ENCODE assay signal across 7 mouse cellular contexts in the genomic region with DNA sequence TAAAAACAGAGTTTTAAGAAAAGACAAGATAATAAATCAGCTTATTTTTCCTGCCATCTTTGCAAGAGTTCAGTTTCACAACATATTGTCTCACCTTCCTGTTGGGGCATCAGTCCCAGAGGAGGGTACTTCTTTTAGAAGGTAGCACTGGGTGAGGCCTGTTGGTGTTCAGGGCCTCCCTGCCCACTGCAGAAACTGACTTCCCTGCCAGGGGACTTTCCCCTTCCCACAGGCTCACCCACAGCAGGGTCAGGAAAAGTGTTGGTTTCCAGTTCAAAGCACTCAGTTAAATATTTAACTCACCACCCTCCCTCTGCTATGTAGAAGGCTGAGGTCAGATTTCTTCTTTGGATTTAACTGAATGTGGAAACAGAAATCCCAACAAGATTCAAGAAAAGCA. TPM values are rescaled to one million over a fixed set of nuclear protein-coding genes. Genes with fewer than 3 reads are reported as not detected.
A peak's percentile ranks its signal among the peaks of the same experiment; 100 is the strongest.
DNase-seq lines count a peak whose midpoint lies in the region; ATAC-seq and TF ChIP-seq lines count a peak whose summit lies in the region.
"Not testable (repeated sequence)": the region's sequence is repeated elsewhere in the genome, so short reads cannot be mapped to it uniquely, and the experiment has no call there.

No protein-coding gene starts in this region.

- not testable (repeated sequence) for DNase-seq in intestine, embryonic 14.5 days (ENCODE audit: low spot score); lung, postnatal 0 days (ENCODE audit: low spot score)
- peak; percentile 40 to 68 for DNase-seq in kidney, adult 8-10 months
- DNase-seq in kidney, postnatal 14 days: peak; percentile 21

- not testable (repeated sequence) for TF ChIP-seq CTCF in lung, postnatal 0 days (IDR thresholded peaks at IDR 0.05)

- H3K4me2 ChIP-seq in intestine, embryonic 14.5 days (ENCODE audit: low read length); liver, embryonic 15.5 days; lung, postnatal 0 days (replicated peaks; ENCODE audit: low read depth, low read length); stomach, embryonic 15.5 days: not testable (repeated sequence)

- not testable (repeated sequence) for H3K36me3 ChIP-seq in intestine, embryonic 14.5 days (ENCODE audit: control insufficient read depth, insufficient read depth, low read length); liver, embryonic 15.5 days (replicated peaks); lung, postnatal 0 days (ENCODE audit: insufficient read depth, low read length); stomach, embryonic 15.5 days

- not testable (repeated sequence) for H3K9ac ChIP-seq in intestine, embryonic 14.5 days (ENCODE audit: low read length); liver, embryonic 15.5 days; lung, postnatal 0 days (replicated peaks; ENCODE audit: low read depth); stomach, embryonic 15.5 days

- not testable (repeated sequence) for H3K27me3 ChIP-seq in intestine, embryonic 14.5 days (replicated peaks; ENCODE audit: control insufficient read depth, insufficient read depth, low read length); liver, embryonic 15.5 days; lung, postnatal 0 days (replicated peaks; ENCODE audit: insufficient read depth, low read length); stomach, embryonic 15.5 days (replicated peaks)

- H3K4me1 ChIP-seq in intestine, embryonic 14.5 days (replicated peaks; ENCODE audit: control insufficient read depth, insufficient read depth, low read length); liver, embryonic 15.5 days (replicated peaks); lung, postnatal 0 days (ENCODE audit: insufficient read depth, low read depth, low read length); stomach, embryonic 15.5 days: not testable (repeated sequence)

- not testable (repeated sequence) for TF ChIP-seq EP300 in lung, postnatal 0 days (IDR thresholded peaks at IDR 0.05)

- peak; percentile 36; the same call in 1 of the 2 replicates for ATAC-seq in common myeloid progenitor, adult 5-6 weeks (replicated peaks; ENCODE audit: low read depth, poor library complexity, severe bottlenecking)
- ATAC-seq in intestine, embryonic 14.5 days (replicated peaks; ENCODE audit: low FRiP score, low TSS enrichment, low read depth): peak; percentile 71; the same call in 1 of the 2 replicates
- peak; percentile 56 for ATAC-seq in liver, embryonic 15.5 days (ENCODE audit: insufficient read depth)
- ATAC-seq in lung, postnatal 0 days: peak; percentile 20; the same call in 1 of the 2 replicates
- ATAC-seq in stomach, embryonic 15.5 days (ENCODE audit: insufficient read depth, low FRiP score, low read depth): peak; percentile 73

- H3K27ac ChIP-seq in intestine, embryonic 14.5 days (ENCODE audit: low read depth); liver, embryonic 15.5 days (replicated peaks); lung, postnatal 0 days (ENCODE audit: low read length); stomach, embryonic 15.5 days: not testable (repeated sequence)

- not testable (repeated sequence) for H3K9me3 ChIP-seq in intestine, embryonic 14.5 days (ENCODE audit: control insufficient read depth, low read length); liver, embryonic 15.5 days (replicated peaks); lung, postnatal 0 days (ENCODE audit: low read length); stomach, embryonic 15.5 days

- not testable (repeated sequence) for H3K4me3 ChIP-seq in intestine, embryonic 14.5 days (ENCODE audit: low read depth, low read length); liver, embryonic 15.5 days (replicated peaks); lung, postnatal 0 days (ENCODE audit: low read depth, low read length); stomach, embryonic 15.5 days (replicated peaks)

RNA-seq across cellular contexts. Expression of gene Samd9l, which starts 14.6 kb away (rescaled TPM):
- total RNA-seq in common myeloid progenitor, adult 5-6 weeks (2017): 30.6 and 33.3 TPM in 2 replicates
- 6.5 and 7.1 TPM in 2 replicates for polyA plus RNA-seq in intestine, embryonic 14.5 days (2014; fragmentation: Nextera tagmentation; extraction: Ambion mirVana)
- polyA plus RNA-seq in liver, embryonic 15.5 days (2015; fragmentation: Nextera tagmentation; extraction: Ambion mirVana): 3.0 and 3.5 TPM in 2 replicates
- polyA plus RNA-seq in lung, postnatal 0 days (2015; fragmentation: Nextera tagmentation; extraction: Ambion mirVana): 7.5 and 8.0 TPM in 2 replicates
- 10.2 and 11.5 TPM in 2 replicates for polyA plus RNA-seq in stomach, embryonic 15.5 days (2015; fragmentation: Nextera tagmentation; extraction: Ambion mirVana)

Comparison
In these comparisons a context has a peak if more than half of its experiments do, and no peak if none do; other contexts are left out.
1. ATAC-seq: peak in every context shown above with its lines; median percentile 73 in stomach, embryonic 15.5 days; 71 in intestine, embryonic 14.5 days; 56 in liver, embryonic 15.5 days; 36 in common myeloid progenitor, adult 5-6 weeks; 20 in lung, postnatal 0 days.